Mouse (Mus musculus) G1E (cell line): ENCODE measurements around the gene Angptl6. TPM values are rescaled to one million over a fixed set of nuclear protein-coding genes. Genes with fewer than 3 reads are reported as not detected.

Experiments
- ATAC-seq: 2 replicates; pipeline ENCODE4 v1.8.0; 2016; ENCODE audit warnings: mild to moderate bottlenecking; ENCODE audit not compliant: insufficient number of reproducible peaks, poor library complexity, low FRiP score, severe bottlenecking; ENCODE audit errors: extremely low read depth
- DNase-seq: peaks from one replicate; pipeline ENCODE4 v3.0.0; 2012; ENCODE audit warnings: low spot score
- H3K27me3 ChIP-seq: 2 replicates; pipeline ENCODE4 v1.6.1; 2012; ENCODE audit warnings: mild to moderate bottlenecking, low read length, inconsistent platforms; ENCODE audit not compliant: insufficient read depth
- H3K36me3 ChIP-seq: replicated peaks from 2 replicates; pipeline ENCODE3; 2012; ENCODE audit warnings: mild to moderate bottlenecking, inconsistent platforms
- H3K4me1 ChIP-seq: 2 replicates; pipeline ENCODE4 v1.6.1; 2012; ENCODE audit warnings: low read depth, low read length, inconsistent platforms, mixed read lengths; ENCODE audit not compliant: insufficient read depth
- H3K4me3 ChIP-seq: 2 replicates; pipeline ENCODE4 v1.5.1; 2012; ENCODE audit warnings: low read depth, mild to moderate bottlenecking, inconsistent platforms, low read length, moderate library complexity, mixed read lengths
- H3K9me3 ChIP-seq: replicated peaks from 2 replicates; pipeline ENCODE4 v1.6.1; 2012; ENCODE audit warnings: inconsistent platforms
- CTCF ChIP-seq: IDR thresholded peaks from 2 replicates; pipeline ENCODE4 v1.5.1; 2012; ENCODE audit warnings: low read depth, low read length, inconsistent platforms, mixed read lengths
- GATA1 ChIP-seq: IDR thresholded peaks from 2 replicates; pipeline ENCODE4 v1.6.1; 2012; ENCODE audit warnings: borderline replicate concordance, low read length, inconsistent platforms, mixed read lengths
- GATA2 ChIP-seq: IDR thresholded peaks from 2 replicates; pipeline ENCODE4 v1.6.1; 2012; ENCODE audit warnings: low read depth, low read length, inconsistent platforms, borderline replicate concordance
- POLR2AphosphoS5 ChIP-seq: IDR thresholded peaks from 2 replicates; pipeline ENCODE4 v1.6.1; 2012; ENCODE audit warnings: low read depth, low read length, inconsistent platforms; ENCODE audit not compliant: insufficient replicate concordance
- TAL1 ChIP-seq: conservative IDR thresholded peaks from 2 replicates; pipeline ENCODE4 v1.6.1; 2012; ENCODE audit warnings: low read depth, low read length, inconsistent platforms, mixed read lengths
- polyA plus RNA-seq: library from polyadenylated mRNA; stranded (reverse); fragments of >175 nt; gene quantifications from 2 replicates; pipeline ENCODE4 v1.2.3, GENCODE M21; 2012
- total RNA-seq, 2 experiments: library from RNA; stranded (forward) in 1 of 2; stranded (reverse) in 1 of 2; fragments of 200-1000 nt in 1 of 2; fragments of >200 nt in 1 of 2; fragmentation: Nextera tagmentation in 1 of 2; gene quantifications; 2 replicates each; pipeline ENCODE4 v1.2.3; 2014 to 2017

Angptl6 gene
- total and polyA plus RNA-seq, 3 experiments, result 0.66 to 2.4 (median 1.2) TPM

DNA sequence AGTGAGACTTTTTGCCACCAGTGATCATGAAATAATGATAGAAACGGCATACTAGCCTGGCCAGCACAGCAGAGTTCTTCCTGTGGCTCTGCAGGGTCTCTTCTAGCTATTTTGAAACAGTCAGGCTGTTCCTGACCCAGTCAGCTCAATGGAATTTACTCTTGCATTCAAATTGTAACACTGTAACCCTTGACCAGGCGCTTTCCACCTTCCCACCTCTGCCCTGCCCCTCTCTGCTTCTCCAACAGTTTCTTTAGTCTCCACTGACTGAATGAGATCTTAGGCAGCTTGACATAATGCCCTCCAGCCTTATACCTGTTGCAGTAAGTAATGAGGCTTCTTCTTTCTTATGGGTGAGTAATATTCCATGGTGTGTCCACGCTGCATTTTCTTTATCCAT is 12.6 kb downstream of the Angptl6 start:
- ATAC-seq (no peak), DNase-seq (no peak)
- H3K27me3 ChIP-seq, result peaks cover 13% of the 10 kb centered on the region
- H3K4me3 ChIP-seq, result no peak overlapping the region
- no peak for TF ChIP-seq GATA2
- no peak for TF ChIP-seq POLR2AphosphoS5
- TF ChIP-seq TAL1, result no peak
- TF ChIP-seq GATA1, result no peak
- no peak for TF ChIP-seq CTCF
- H3K36me3 ChIP-seq, result no peaks in the 10 kb centered on the region
- no peaks in the 10 kb centered on the region for H3K9me3 ChIP-seq
- no peaks in the 10 kb centered on the region for H3K4me1 ChIP-seq

DNA sequence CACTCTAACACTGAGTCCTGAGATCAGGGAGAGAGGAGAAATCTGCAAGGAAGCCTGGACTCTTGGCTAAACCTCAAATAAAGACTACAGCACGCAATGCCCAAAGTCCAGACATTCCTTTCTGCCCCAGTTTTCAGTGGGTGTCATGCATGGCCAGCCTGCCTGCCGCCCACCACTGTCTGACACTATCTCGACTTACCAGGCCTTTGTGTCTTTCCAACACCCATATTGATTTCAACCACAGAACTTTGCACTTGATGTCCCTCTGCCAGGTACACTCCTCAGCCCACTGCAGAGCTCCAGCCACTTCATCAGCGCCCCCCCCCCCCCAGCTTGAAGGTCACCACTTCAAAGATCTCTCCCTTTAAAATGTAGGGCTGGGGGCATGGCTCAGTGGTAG is 17.3 kb downstream of the Angptl6 start:
- H3K36me3 ChIP-seq, result no peaks in the 10 kb centered on the region
- no peak for ATAC-seq
- H3K27me3 ChIP-seq, result no peaks in the 10 kb centered on the region; the same call in 1 of the 2 replicates
- H3K4me3 ChIP-seq, result no peak overlapping the region
- no peaks in the 10 kb centered on the region for H3K9me3 ChIP-seq
- DNase-seq, result no peak
- no peak for TF ChIP-seq POLR2AphosphoS5
- no peak for TF ChIP-seq GATA2
- TF ChIP-seq CTCF, result no peak
- no peaks in the 10 kb centered on the region for H3K4me1 ChIP-seq

DNA sequence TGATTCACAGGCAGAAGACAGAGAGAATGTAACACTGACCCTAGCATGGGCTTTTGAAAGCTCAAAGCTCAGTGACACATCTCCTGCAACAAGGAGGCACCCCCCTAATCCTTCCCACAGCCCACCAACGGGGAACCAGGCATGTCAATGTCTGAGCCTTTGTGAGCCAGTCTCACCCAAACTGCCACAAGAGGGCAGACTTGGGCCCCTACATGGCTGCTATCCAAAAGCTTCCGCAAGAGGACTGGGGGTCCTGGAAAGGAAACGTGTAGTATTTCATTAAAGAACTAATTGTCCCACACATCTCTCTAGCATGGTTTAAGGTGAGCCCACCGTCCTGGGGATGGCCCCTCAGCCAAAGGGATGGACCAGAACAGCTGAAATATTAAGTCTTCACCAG is 17.7 kb downstream of the Angptl6 start:
- H3K4me1 ChIP-seq, result no peaks in the 10 kb centered on the region
- H3K27me3 ChIP-seq, result no peaks in the 10 kb centered on the region; the same call in 1 of the 2 replicates
- H3K4me3 ChIP-seq, result no peak overlapping the region
- H3K36me3 ChIP-seq, result no peaks in the 10 kb centered on the region
- DNase-seq (no peak), ATAC-seq (no peak)
- TF ChIP-seq GATA2 (no peak), GATA1 (no peak)
- no peaks in the 10 kb centered on the region for H3K9me3 ChIP-seq

DNA sequence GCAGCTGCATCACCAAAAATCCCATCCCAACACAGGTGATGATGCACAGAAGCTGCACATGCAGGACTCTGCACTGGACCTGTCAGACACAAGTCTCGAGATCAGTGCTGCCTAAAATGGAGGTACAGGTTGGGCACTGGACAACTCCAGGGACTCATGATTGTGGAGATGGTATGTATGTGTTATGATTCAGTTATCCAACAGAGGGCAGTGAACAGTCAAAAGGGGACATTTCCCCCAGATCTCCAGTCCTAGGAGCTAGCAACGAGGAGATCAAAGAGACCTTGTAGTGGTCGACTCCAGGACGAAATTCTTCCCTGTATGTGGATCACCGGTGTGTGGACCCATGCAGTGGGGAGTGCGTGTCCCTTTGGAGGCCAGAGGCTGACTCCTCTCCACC is 19.6 kb downstream of the Angptl6 start:
- Histone ChIP-seq H3K9me3 (no peaks in the 10 kb centered on the region), H3K27me3 (no peaks in the 10 kb centered on the region; the same call in 1 of the 2 replicates), H3K4me1 (no peaks in the 10 kb centered on the region), H3K36me3 (no peaks in the 10 kb centered on the region), H3K4me3 (no peak overlapping the region)
- DNase-seq (no peak), ATAC-seq (no peak)
- TF ChIP-seq GATA1 (no peak), TAL1 (no peak), POLR2AphosphoS5 (no peak), GATA2 (no peak), CTCF (no peak)

DNA sequence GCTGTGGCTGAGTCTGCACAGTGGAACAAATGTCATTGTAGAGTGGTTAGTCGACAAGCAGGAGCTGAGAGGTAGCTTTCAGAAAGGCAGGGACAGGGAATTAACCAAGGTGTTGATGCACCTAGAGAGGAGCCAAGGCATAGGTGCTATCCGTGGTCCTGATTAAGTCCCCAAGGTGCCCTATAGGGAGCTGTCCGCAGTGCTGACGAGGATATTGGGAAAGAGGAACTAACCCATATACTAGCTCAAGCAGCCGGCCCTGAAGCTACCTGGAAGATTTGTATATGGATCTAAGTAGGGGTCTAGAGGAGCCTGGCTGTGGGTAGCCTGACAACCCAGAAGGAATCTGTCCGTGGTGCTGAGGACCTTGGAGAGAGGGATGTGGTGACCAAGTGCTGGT is 22.4 kb downstream of the Angptl6 start:
- no peaks in the 10 kb centered on the region for H3K4me1 ChIP-seq
- no peak overlapping the region for H3K4me3 ChIP-seq
- ATAC-seq, result peak; percentile 45; the same call in 1 of the 2 replicates
- no peak for TF ChIP-seq GATA1
- no peak for TF ChIP-seq TAL1
- TF ChIP-seq CTCF, result no peak
- no peak for TF ChIP-seq POLR2AphosphoS5
- no peak for TF ChIP-seq GATA2
- H3K9me3 ChIP-seq, result no peaks in the 10 kb centered on the region
- peak; percentile 68 for DNase-seq
- H3K36me3 ChIP-seq, result no peaks in the 10 kb centered on the region
- peaks cover 6% of the 10 kb centered on the region; the same call in 1 of the 2 replicates for H3K27me3 ChIP-seq

DNA sequence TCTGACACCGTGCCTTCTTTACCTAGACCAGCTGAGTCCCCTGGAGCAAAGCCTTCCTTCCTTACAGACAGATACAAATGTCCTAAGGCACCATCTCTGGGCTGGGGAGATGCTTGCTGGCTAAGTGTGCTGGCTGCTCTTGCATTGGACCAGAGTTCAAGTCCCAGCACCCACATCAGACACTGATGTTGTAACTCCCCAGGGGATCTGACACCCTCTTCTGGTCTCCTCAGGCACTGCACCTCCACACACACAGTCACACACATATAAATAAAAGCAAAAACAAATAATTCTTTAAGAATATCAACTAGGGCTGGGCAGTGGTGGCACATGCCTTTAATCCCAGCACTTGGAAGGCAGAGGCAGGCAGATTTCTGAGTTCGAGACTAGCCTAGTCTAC is 29.3 kb downstream of the Angptl6 start:
- no peak overlapping the region for H3K4me3 ChIP-seq
- H3K4me1 ChIP-seq, result no peaks in the 10 kb centered on the region
- ATAC-seq (no peak), DNase-seq (no peak)
- H3K27me3 ChIP-seq, result peaks cover 17% of the 10 kb centered on the region; the same call in 1 of the 2 replicates
- TF ChIP-seq TAL1, result no peak
- TF ChIP-seq POLR2AphosphoS5, result no peak
- no peaks in the 10 kb centered on the region for H3K36me3 ChIP-seq
- H3K9me3 ChIP-seq, result no peaks in the 10 kb centered on the region

DNA sequence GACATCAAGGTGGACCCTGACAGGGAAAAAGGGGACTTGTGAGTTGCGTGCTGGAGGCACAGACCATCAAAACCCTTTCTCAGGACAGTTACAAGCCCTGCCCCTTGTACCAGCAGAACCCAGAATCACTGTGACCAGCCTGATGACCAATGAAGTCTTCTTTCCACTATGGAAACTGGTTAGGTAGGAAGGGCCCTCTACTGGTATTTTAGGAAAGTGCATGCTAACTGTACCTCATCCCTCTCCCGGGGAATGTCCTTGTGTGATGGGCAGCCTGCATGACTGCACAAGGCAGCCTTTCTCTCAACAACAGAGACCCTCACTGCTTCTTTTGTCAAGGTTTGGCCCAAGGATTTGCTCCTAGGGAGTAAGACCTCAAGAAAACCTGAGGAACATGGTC is 36.9 kb downstream of the Angptl6 start:
- Histone ChIP-seq H3K36me3 (no peaks in the 10 kb centered on the region), H3K4me3 (no peak overlapping the region), H3K4me1 (no peaks in the 10 kb centered on the region), H3K27me3 (peaks cover 16% of the 10 kb centered on the region), H3K9me3 (no peaks in the 10 kb centered on the region)
- no peak for DNase-seq
- TF ChIP-seq TAL1 (no peak), GATA1 (no peak), CTCF (no peak), POLR2AphosphoS5 (no peak), GATA2 (no peak)
- ATAC-seq, result no peak
